Mouse (Mus musculus) kidney, postnatal 10 days (tissue): Measurements from ENCODE around the gene Atg2b.

Experiments used
- DNase-seq: peaks from one replicate; pipeline ENCODE4 v3.0.0; 2021; ENCODE audit warnings: mixed read lengths

The Atg2b gene

GRCm38 (mm10) chr12:105678762-105679161, 6.2 kb downstream of the Atg2b start:
- DNase-seq: no peak

DNA sequence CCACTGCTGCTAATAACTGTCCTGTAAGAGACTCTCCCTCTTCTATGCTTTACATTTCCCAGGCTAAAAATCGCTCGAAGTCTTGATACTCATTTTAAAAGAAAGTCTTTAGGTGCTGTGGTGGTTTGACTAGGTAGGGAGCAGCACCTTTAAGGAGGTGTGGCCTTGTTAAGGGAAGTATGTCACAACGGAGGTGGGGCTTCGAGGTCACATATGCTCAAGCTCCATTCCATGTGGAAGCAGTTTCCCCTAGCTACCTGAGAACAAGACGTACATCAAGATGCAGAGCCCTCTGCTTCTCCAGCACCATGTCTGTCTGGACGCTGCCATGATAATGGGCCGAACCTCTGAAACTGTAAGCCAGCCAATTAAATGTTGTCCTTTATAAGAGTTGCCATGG, 6.8 kb downstream of the Atg2b start:
- DNase-seq: no peak

GRCm38 (mm10) chr12:105676274-105676673, 8.7 kb downstream of the Atg2b start:
- DNase-seq: no peak

- no peak for DNase-seq
These were observed 29.2 kb downstream of the Atg2b start for GRCm38 (mm10) chr12:105655850-105656249.

DNA sequence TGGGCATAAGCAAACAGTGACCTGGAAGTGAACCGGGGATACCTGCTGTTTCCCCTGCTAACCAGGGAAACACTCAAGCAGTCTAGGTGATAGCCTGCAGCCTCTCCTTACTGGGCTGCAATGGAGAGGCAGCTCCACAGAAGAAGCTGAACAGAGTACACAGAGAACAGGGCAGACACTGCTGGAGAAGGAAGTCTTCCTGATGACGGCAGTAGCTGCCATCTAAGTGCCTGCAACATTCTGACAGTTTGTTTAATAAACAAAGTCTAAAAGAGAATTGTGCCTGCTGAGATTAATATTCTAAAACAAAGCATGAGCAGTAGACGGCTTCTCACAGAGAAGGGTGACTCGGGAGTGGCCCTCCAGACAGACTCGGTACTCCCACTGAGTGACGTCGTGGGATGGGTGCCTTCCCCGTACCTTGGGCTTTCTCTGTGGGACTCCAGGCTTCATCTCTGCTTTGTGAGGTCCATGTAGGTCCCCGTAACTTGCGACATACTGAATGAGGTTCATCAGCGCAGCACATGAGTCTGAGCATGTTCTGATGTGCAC, 42.2 kb downstream of the Atg2b start:
- no peak for DNase-seq

DNA sequence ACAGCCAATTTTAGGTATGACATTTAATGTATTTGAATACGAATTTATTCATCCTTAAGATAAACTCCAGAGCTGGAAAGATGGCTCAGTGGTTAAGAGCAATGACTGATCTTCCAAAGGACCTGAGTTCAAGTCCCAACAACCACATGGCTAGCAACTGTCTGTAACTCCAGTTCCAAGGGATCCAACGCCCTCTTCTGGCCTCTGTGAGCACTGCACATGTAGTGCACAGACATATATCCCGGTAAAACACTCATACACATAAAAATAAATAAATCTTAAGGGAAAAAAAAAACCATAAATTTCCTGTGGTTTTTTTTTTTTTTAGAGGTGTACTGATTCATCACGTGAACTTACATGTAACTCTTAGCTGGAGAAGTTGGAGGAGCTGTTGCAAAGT, 47.5 kb downstream of the Atg2b start:
- DNase-seq: peak; percentile 30

GRCm38 (mm10) chr12:105636551-105636950, 48.5 kb downstream of the Atg2b start:
- no peak for DNase-seq

DNA sequence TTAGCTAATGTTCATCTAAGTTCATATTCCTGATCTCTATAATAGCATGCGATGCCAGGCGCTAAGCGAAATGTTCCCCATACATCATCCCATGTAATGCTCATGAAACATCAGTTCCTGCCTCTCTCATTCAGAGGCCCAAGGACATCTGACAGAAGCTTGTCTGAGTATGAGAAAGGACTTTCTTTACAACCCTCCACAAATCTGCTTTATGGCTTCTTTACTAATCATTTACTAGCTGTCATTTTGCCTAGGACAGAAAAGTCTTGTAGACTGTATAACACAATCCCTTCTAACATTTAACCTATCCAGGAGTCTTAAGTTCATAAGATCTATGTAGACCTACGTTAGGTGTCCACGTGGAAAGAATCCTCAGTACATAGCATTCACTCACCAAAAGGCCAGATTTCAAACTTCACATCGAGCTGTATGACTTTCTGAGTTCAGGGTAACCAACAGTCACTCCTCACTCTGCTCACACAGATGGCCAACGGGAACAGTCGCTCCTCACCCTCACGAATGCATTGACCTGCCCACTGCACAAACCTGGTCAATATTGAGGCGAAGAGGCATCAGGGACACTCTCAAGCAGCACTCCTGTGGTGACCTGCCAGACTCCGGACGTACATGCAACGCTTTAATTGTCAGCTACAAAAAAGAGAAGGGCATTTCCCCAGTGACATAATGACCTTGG, 50.5 kb downstream of the Atg2b start:
- DNase-seq: no peak

- DNase-seq: no peak
These were observed 59.2 kb downstream of the Atg2b start for GRCm38 (mm10) chr12:105625798-105626197.

DNA sequence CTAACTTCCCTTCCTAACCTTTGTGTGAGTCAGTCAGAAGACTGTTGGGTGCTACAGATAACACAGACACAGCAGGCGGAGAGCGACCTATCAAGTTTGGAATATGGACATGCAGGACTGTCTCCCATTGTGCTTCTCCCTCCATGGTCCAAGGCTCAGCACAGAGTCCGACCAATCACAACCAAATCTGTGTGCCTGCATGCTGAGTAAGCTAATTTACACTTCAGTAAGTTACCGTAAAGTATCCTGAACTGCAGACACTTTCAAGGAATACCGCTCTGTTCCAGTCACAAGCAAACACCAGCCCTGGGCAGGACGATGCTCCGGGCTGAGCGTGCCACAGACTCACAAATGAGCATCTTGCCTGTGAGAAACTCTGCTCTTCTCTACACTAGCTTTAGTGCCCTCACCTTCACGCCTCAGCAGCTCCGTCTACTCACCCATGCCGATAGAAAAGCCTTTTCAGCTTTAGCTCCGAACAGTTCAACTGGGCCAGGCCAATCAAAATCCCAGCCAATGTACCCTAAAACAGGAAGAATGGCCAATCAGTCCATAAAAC, 62.0 kb downstream of the Atg2b start:
- DNase-seq: no peak

DNA sequence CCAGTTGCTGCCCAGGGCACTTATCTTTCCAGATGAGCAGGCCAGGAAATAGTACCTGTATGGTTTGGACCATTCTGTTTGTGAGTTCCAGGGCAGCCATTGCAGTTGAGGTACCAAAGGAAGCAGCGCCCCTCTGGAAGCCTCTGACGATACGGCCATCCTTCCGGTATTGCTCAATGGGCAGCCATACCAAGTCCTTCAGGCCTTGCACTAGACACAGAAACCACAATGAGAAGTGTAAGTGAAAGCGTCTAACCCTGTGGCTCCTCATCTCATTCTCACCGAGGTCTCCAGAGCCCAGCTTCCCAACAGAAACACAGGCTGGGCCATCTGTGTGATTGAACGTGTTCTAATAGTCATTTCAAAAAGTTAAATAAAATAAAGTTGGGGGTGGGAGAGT, 63.0 kb downstream of the Atg2b start:
- no peak for DNase-seq

DNA sequence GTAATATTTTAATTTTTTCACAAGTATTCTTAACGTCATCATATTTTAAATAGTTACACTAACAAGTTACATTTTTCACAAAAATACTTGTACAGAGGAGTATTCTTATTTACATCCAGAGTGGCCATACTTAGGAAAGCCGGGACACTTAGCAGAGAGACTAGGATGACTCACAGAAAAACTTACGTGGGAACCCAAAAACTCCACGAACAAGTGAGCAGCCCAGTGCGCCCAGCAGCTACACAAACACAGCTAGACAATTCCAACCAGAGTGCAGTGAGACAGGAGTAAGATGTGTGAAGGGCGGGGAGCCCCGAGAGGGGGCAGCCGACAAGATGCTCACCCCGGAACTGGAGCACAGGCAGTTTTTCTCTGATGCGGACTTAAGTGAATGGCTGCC, 71.5 kb downstream of the Atg2b start:
- no peak for DNase-seq

DNA sequence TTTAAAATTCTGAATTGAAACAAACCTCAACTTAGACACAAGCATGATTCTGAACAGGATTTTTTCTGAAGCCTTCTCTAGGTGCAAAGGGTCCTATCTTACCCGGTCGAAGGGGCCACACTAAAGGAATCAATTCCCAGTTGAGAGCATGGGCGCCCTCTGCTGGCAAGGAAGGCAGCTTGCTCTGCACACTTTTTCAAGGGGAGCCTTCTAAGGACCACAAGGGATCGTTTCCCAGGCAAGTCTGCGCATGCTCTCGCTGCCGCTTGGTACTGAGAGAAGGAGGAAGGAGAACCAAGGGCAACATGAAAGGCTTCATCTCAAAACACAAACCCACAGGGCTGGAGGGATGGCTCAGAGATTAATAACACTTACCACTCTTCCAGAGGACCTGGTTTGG, 73.3 kb downstream of the Atg2b start:
- peak; percentile 83 for DNase-seq

- DNase-seq: no peak
These were observed 74.0 kb downstream of the Atg2b start for GRCm38 (mm10) chr12:105611045-105611444.

DNA sequence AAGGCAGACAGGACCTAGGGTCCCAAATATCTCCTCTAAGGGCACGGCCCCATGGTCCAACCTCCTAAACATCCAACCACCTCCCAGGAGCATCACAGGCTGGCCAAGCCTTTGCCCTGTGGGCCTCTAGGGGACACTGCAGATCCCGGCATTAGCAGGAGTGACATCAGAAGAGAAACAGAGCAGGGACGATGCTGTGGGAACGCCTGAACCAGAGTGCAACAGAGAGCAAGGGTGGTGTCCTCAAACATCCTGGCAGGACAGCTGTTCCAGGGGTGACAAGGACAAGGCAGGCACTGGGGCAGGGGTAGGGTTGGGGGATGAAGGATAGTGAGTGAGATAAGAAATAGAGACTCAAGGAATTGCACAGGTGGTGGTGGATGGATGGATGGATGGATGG, 78.1 kb downstream of the Atg2b start:
- DNase-seq: no peak

- DNase-seq: no peak
These were observed 79.8 kb downstream of the Atg2b start for GRCm38 (mm10) chr12:105605212-105605611.

GRCm38 (mm10) chr12:105603904-105604303, 81.1 kb downstream of the Atg2b start:
- DNase-seq: no peak

DNA sequence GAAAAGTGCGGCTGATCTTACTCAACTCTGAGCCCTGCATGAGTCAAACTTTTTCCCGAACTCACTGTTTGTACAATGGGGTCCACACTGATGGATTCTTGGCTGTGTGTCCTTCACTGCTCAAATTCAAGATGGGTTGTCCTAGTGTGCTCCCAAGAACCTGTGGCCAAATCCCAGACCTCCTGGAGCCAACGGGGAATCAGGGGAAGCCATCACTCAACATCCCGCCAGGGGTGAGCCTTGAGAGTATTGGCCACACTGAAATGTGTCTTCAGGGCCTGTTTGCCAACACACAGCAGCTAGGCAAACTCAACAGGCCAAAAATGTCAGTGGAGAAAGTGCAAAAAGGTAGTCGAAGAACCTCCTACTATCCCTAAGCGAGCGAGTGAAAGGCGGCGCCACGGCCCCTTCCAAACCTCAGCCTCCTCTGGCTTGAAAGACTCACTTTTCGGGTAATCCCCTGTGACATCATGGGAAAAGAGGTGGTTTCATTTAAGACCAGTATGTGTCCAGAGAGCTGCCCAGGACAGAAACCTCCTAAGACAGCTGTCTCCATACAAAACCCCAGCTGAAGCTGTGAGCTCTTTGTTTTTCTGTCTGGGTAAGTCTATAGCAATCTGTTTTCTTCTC, 82.3 kb downstream of the Atg2b start, which contains the start of gene Bdkrb1:
Bdkrb1 (plus strand) TSS at position 505 of the 630 bp plus-strand sequence.
- DNase-seq: no peak

DNA sequence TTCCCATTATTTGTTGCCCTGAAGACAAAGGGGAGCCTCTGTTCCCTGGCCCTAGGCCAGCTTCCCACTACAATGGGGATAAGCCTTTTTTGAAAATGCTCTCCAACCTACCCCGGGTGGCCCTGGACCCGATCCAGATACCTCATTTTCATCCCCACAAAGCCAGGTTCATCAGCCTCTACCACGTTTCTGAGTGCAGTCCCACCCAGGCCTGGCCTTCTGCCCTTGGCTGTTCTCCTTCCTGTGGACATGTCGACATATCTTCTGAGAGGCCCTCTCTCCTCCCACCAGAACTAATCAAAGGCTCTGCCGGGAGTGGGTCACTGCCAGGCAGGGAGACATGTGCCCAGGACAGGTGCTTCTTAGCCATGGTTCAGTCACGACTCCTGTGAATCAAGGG, 83.4 kb downstream of the Atg2b start:
- DNase-seq: no peak

GRCm38 (mm10) chr12:105599098-105599497, 85.9 kb downstream of the Atg2b start:
- DNase-seq: no peak

DNA sequence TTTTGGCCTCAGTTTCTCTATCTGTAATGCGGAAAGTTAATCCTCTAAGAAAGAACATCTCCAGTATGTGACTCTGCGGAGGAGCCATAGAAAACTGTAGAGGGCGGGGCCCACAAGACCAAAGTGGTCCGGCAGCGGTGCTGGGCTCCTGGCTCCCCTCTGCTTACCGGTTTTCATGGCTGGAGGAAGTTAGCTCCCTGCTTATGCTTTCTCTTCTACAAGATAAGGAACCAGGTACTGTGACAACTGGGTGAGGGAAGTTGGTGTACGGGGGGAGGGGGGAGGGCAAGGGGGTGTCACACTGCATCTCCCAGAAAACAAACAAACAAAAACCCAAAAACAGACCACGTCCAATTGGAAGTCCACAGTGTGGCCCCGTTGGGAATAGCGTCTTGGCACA, 86.5 kb downstream of the Atg2b start:
- DNase-seq: no peak

- no peak for DNase-seq
These were observed 87.9 kb downstream of the Atg2b start for GRCm38 (mm10) chr12:105597135-105597534.

DNA sequence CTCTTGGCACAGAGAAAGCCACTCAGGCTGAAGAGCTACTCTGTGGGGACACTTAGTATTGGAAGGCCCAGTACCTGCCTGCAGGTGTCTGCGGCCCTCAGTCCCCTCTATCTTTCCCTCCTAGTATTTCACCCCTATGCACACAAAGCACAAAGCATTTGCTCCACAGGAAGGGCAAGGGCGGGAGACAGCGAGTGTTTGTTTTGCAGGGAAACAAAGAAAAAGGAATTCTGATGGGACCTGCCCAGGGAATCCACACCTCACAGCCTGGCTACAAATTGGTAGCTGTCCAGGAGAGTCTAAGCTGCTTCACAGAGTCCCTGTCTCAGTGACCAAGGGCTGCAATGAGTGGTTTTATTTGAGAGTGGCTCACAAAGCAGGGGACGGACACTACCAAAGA, 91.5 kb downstream of the Atg2b start:
- no peak for DNase-seq

DNA sequence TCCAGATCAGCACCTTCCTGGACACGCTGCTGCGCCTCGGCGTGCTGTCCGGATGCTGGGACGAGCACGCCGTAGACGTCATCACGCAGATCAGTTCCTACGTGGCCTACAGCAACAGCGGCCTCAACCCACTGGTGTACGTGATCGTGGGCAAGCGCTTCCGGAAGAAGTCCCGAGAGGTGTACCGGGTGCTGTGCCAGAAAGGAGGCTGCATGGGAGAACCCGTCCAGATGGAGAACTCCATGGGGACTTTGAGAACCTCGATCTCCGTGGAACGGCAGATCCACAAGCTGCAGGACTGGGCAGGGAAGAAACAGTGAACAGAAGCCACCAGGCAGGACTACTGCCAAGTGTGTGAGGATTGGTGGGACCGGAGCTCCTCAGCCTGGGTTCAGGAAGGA, 92.7 kb downstream of the Atg2b start:
- DNase-seq: no peak
